In the genomic region with DNA sequence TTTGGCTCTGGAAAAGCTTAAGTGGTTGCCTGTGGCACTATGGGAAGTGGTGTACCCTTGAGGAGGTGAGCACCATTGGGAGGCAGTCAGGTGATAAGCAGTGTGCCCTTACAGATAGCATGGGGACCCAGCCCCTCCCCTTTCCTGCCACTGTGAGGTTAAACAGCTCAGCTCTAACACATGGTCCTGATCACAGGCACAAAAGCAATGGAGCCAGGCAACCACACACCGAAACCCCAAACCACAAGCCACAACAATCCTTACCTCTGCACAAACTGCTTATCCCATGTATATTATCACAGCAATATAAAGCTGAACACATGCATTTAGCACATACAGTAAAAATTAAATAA, we compare ENCODE assay signal across 9 mouse cellular contexts.
DNase-seq lines count a peak whose midpoint lies in the region; ATAC-seq lines count a peak whose summit lies in the region.
"Had no signal": no experiment of that assay in that cellular context is flagged by ENCODE, and none has a peak within 500 bp of the region (broad histone marks: within the 10 kb centered on the region; RNA-seq: fewer than 3 reads in every experiment).

No protein-coding gene starts in this region.

- H3K9ac ChIP-seq in forebrain, embryonic 12.5 days: no peak overlapping the region
- H3K9ac ChIP-seq in forebrain, embryonic 11.5 days (ENCODE audit: low read length): no peak overlapping the region
- no peak overlapping the region for H3K9ac ChIP-seq in liver, embryonic 15.5 days
- H3K9ac ChIP-seq: limb, embryonic 15.5 days had no signal

- no peaks in the 10 kb centered on the region for H3K27me3 ChIP-seq in forebrain, embryonic 12.5 days
- H3K27me3 ChIP-seq in forebrain, embryonic 11.5 days (ENCODE audit: control insufficient read depth, insufficient read depth, low read length): no peaks in the 10 kb centered on the region
- H3K27me3 ChIP-seq in liver, embryonic 15.5 days: no peaks in the 10 kb centered on the region
- H3K27me3 ChIP-seq: limb, embryonic 15.5 days had no signal

- no peaks in the 10 kb centered on the region for H3K9me3 ChIP-seq in forebrain, embryonic 12.5 days
- no peaks in the 10 kb centered on the region for H3K9me3 ChIP-seq in forebrain, embryonic 11.5 days (ENCODE audit: control insufficient read depth, low read length)
- H3K9me3 ChIP-seq in liver, embryonic 15.5 days (replicated peaks): no peaks in the 10 kb centered on the region
- H3K9me3 ChIP-seq: limb, embryonic 15.5 days had no signal

- H3K4me1 ChIP-seq in forebrain, embryonic 12.5 days: no peaks in the 10 kb centered on the region
- no peaks in the 10 kb centered on the region for H3K4me1 ChIP-seq in forebrain, embryonic 11.5 days (replicated peaks; ENCODE audit: control insufficient read depth, insufficient read depth, low read length)
- H3K4me1 ChIP-seq in liver, embryonic 15.5 days (replicated peaks): peaks cover 20% of the 10 kb centered on the region

- no peak overlapping the region for H3K4me2 ChIP-seq in forebrain, embryonic 12.5 days
- no peak overlapping the region for H3K4me2 ChIP-seq in forebrain, embryonic 11.5 days (ENCODE audit: low read depth, low read length, severe bottlenecking)
- peak overlapping the region; percentile 32 for H3K4me2 ChIP-seq in liver, embryonic 15.5 days
- H3K4me2 ChIP-seq: limb, embryonic 15.5 days had no signal

- H3K4me3 ChIP-seq in forebrain, embryonic 12.5 days (replicated peaks): no peak overlapping the region
- no peak overlapping the region for H3K4me3 ChIP-seq in forebrain, embryonic 11.5 days (ENCODE audit: low read depth, low read length)
- H3K4me3 ChIP-seq in liver, embryonic 15.5 days (replicated peaks): no peak overlapping the region
- H3K4me3 ChIP-seq: limb, embryonic 15.5 days had no signal

- no peaks in the 10 kb centered on the region for H3K36me3 ChIP-seq in forebrain, embryonic 12.5 days (replicated peaks)
- no peaks in the 10 kb centered on the region for H3K36me3 ChIP-seq in forebrain, embryonic 11.5 days (ENCODE audit: control insufficient read depth, insufficient read depth, low read length)
- no peaks in the 10 kb centered on the region for H3K36me3 ChIP-seq in liver, embryonic 15.5 days (replicated peaks)
- H3K36me3 ChIP-seq: limb, embryonic 15.5 days had no signal

- no peak for DNase-seq in forebrain, embryonic 11.5 days (ENCODE audit: low spot score)
- DNase-seq in spleen, postnatal 36 days (ENCODE audit: low spot score in 2 of 2): peak; percentile 8 to 12
- DNase-seq in spleen, adult 18-20 months: no peak
- no peak for DNase-seq in cerebellum, postnatal 4 days (ENCODE audit: low spot score in 2 of 2)
- DNase-seq in cerebellum, postnatal 10 days: no peak
- DNase-seq in frontal cortex, postnatal 25 days (ENCODE audit: low spot score in 2 of 2): no peak

- ATAC-seq in forebrain, embryonic 12.5 days (ENCODE audit: low FRiP score): peak; percentile 70
- no peak for ATAC-seq in forebrain, embryonic 11.5 days (replicated peaks; ENCODE audit: low FRiP score)
- ATAC-seq in liver, embryonic 15.5 days (ENCODE audit: insufficient read depth): peak; percentile 92

- WGBS in forebrain, embryonic 12.5 days: 88% methylated on average over 1 of the region's 1 CpGs
- 81% methylated on average over 1 of the region's 1 CpGs for WGBS in forebrain, embryonic 11.5 days
- 14% methylated on average over 1 of the region's 1 CpGs for WGBS in liver, embryonic 15.5 days (ENCODE audit: insufficient replicate concordance)

- H3K27ac ChIP-seq in forebrain, embryonic 12.5 days: no peak overlapping the region
- no peak overlapping the region for H3K27ac ChIP-seq in forebrain, embryonic 11.5 days (ENCODE audit: low read depth, low read length)
- H3K27ac ChIP-seq in liver, embryonic 15.5 days (replicated peaks): no peak overlapping the region
- H3K27ac ChIP-seq: limb, embryonic 15.5 days had no signal

Comparison
In these comparisons a context has a peak if more than half of its experiments do, and no peak if none do; other contexts are left out.
1. DNase-seq: peak in spleen, postnatal 36 days (2 of 2); none in forebrain, embryonic 11.5 days (single experiment), spleen, adult 18-20 months (0 of 2), cerebellum, postnatal 4 days (0 of 2), cerebellum, postnatal 10 days (0 of 2) and frontal cortex, postnatal 25 days (0 of 2).